Mouse (Mus musculus): Measurements from ENCODE around the gene Fbxw9. TPM values are rescaled to one million over a fixed set of nuclear protein-coding genes. Genes with fewer than 3 reads are reported as not detected.
"Not testable (repeated sequence)": the region's sequence is repeated elsewhere in the genome, so short reads cannot be mapped to it uniquely, and the experiment has no call there.

Fbxw9 gene
- polyA plus RNA-seq, 1 experiment from 2014 or later: 19.8 TPM

GRCm38 (mm10) chr8:85074167-85074566 is 14.3 kb downstream of the Fbxw9 start:
- no peak overlapping the region for H3K4me3 ChIP-seq
- no peak for ATAC-seq (ENCODE audit: extremely low read depth, insufficient number of reproducible peaks, low FRiP score, low TSS enrichment)
- no peak overlapping the region for H3K9ac ChIP-seq
- H3K4me1 ChIP-seq: peaks cover 24% of the 10 kb centered on the region
- 73% methylated on average over 10 of the region's 10 CpGs for WGBS
- no peaks in the 10 kb centered on the region for H3K27me3 ChIP-seq (replicated peaks)
- no peak overlapping the region for H3K27ac ChIP-seq (replicated peaks)
- peaks cover 57% of the 10 kb centered on the region for H3K36me3 ChIP-seq
- H3K9me3 ChIP-seq: no peaks in the 10 kb centered on the region
- H3K4me2 ChIP-seq: no peak overlapping the region

DNA sequence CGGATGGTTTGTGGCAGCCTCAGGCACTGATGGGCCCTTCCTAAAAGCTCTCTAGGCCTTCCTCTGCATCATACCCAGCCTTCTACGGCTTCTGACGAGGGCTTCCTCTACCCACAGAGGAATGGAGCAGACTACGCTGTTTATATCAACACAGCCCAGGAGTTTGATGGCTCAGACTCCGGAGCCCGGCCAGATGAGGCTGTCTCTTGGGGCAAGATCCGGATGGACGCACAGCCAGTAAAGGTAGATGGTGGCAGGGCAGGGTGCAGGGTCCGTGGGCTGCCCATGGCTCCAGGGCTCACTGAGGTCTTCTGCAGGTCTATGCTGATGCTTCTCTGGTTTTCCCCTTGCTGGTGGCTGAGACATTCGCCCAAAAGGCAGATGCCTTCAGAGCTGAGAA is 14.8 kb downstream of the Fbxw9 start:
- Histone ChIP-seq H3K4me3 (no peak overlapping the region), H3K27ac (replicated peaks) (no peak overlapping the region), H3K36me3 (peaks cover 59% of the 10 kb centered on the region), H3K9ac (no peak overlapping the region), H3K4me1 (peaks cover 28% of the 10 kb centered on the region), H3K27me3 (replicated peaks) (no peaks in the 10 kb centered on the region), H3K4me2 (no peak overlapping the region), H3K9me3 (no peaks in the 10 kb centered on the region)
- 94% methylated on average over 10 of the region's 10 CpGs for WGBS
- ATAC-seq (ENCODE audit: extremely low read depth, insufficient number of reproducible peaks, low FRiP score, low TSS enrichment): no peak

DNA sequence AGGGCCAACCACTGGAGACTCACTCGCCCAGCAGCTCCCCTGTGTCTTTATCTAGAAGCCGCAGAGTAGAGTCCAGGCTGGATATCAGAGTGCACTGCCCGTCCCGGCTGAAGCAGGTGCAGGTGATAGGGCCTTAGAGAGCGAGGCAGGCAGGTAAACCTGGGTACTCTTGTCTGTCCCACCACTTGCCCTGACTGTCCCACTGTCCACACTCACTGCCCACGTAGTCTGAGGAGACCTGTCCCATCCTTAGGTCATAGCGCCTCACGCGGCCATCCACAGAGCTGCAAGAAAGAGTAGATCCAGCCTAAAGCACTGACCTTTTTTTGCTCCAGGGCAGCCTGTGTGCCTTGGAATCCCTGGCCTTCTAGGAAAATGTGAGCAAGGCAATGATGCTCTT is 16.1 kb downstream of the Fbxw9 start:
- no peak overlapping the region for H3K27ac ChIP-seq (replicated peaks)
- no peak overlapping the region for H3K9ac ChIP-seq
- no peaks in the 10 kb centered on the region for H3K27me3 ChIP-seq (replicated peaks)
- peaks cover 59% of the 10 kb centered on the region for H3K36me3 ChIP-seq
- no peaks in the 10 kb centered on the region for H3K9me3 ChIP-seq
- 65% methylated on average over 9 of the region's 9 CpGs for WGBS
- H3K4me1 ChIP-seq: peaks cover 29% of the 10 kb centered on the region
- H3K4me2 ChIP-seq: no peak overlapping the region
- H3K4me3 ChIP-seq: no peak overlapping the region
- no peak for ATAC-seq (ENCODE audit: extremely low read depth, insufficient number of reproducible peaks, low FRiP score, low TSS enrichment)

DNA sequence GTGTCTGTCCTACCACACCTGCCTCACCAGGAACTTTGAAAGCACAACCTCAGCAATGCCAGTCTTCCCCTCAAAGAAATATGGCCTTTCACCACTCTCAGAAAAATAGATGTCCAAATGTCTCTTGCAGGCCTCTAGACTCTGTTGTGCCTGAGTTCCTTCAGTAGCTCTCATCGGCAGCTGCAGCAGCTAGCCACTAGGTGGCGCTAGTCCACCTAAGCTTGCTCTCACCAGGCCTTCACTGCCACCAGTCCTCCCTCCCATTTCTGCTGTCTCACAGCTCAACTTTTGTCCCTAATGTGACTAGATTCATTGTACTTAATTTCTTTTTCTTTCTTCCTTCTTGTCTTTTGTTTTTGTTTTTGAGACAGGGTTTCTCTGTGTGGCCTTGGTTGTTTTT is 17.1 kb downstream of the Fbxw9 start:
- no peak overlapping the region for H3K4me2 ChIP-seq
- no peak overlapping the region for H3K4me3 ChIP-seq
- H3K27ac ChIP-seq (replicated peaks): no peak overlapping the region
- H3K36me3 ChIP-seq: peaks cover 59% of the 10 kb centered on the region
- WGBS: 0% methylated on average over 2 of the region's 2 CpGs
- H3K9me3 ChIP-seq: no peaks in the 10 kb centered on the region
- H3K9ac ChIP-seq: no peak overlapping the region
- no peak for ATAC-seq (ENCODE audit: extremely low read depth, insufficient number of reproducible peaks, low FRiP score, low TSS enrichment)
- peaks cover 34% of the 10 kb centered on the region for H3K4me1 ChIP-seq
- H3K27me3 ChIP-seq (replicated peaks): no peaks in the 10 kb centered on the region

DNA sequence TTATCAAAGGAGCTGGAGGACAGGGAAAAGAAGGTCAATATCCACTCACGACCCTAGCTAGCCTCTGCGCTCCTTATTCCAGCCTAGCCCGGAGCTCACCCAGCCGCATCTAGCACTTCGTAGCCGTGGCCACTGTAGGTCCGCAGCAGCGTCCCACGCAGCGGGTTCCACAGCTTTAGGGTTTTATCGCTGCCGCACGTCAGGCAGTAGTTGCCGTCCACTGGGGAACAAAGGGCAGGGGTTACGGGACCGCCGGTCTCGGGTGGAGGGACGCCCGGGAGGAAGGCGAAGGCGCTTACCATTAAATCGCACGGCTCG is 20.3 kb downstream of the Fbxw9 start:
- Histone ChIP-seq H3K9me3 (no peaks in the 10 kb centered on the region), H3K27me3 (replicated peaks) (no peaks in the 10 kb centered on the region), H3K4me2 (peak overlapping the region; percentile 94), H3K4me3 (peak overlapping the region; percentile 89), H3K9ac (peak overlapping the region; percentile 94), H3K4me1 (peaks cover 41% of the 10 kb centered on the region), H3K27ac (replicated peaks) (peak overlapping the region; percentile 62), H3K36me3 (peaks cover 36% of the 10 kb centered on the region)
- ATAC-seq (ENCODE audit: extremely low read depth, insufficient number of reproducible peaks, low FRiP score, low TSS enrichment): no peak
- under 1% methylated on average over 25 of the region's 25 CpGs for WGBS

GRCm38 (mm10) chr8:85080532-85081215 is 20.8 kb downstream of the Fbxw9 start, which contains the start of gene Wdr83os:
Gene Wdr83os, plus strand, starts transcription at chr8:85080740.
- ATAC-seq (ENCODE audit: extremely low read depth, insufficient number of reproducible peaks, low FRiP score, low TSS enrichment): no peak
- peak within 1 kb of the TSS; percentile 62 for H3K27ac ChIP-seq (replicated peaks)

GRCm38 (mm10) chr8:85081216-85081555 is 21.3 kb downstream of the Fbxw9 start, which contains the start of gene Wdr83:
Gene Wdr83, minus strand, starts transcription at chr8:85081306.
- Histone ChIP-seq H3K4me3 (peak within 1 kb of the TSS; percentile 89), H3K9me3 (no peaks in the 10 kb centered on the region), H3K4me2 (peak within 1 kb of the TSS; percentile 94), H3K4me1 (peaks cover 41% of the 10 kb centered on the region), H3K36me3 (peaks cover 36% of the 10 kb centered on the region), H3K9ac (peak within 1 kb of the TSS; percentile 94), H3K27ac (replicated peaks) (peak within 1 kb of the TSS; percentile 62), H3K27me3 (replicated peaks) (no peaks in the 10 kb centered on the region)
- ATAC-seq (ENCODE audit: extremely low read depth, insufficient number of reproducible peaks, low FRiP score, low TSS enrichment): peak; percentile 34; the same call in 1 of the 2 replicates
- under 1% methylated on average over 9 of the region's 9 CpGs for WGBS

More at GRCm38 (mm10) chr8:85080532-85081215, 20.8 kb downstream of the Fbxw9 start, which contains the start of gene Wdr83os:
- Histone ChIP-seq H3K4me3 (peak within 1 kb of the TSS; percentile 89), H3K9me3 (no peaks in the 10 kb centered on the region), H3K4me2 (peak within 1 kb of the TSS; percentile 94), H3K9ac (peak within 1 kb of the TSS; percentile 94), H3K27me3 (replicated peaks) (no peaks in the 10 kb centered on the region), H3K36me3 (peaks cover 36% of the 10 kb centered on the region), H3K4me1 (peaks cover 41% of the 10 kb centered on the region)
- WGBS: under 1% methylated on average over 29 of the region's 30 CpGs

DNA sequence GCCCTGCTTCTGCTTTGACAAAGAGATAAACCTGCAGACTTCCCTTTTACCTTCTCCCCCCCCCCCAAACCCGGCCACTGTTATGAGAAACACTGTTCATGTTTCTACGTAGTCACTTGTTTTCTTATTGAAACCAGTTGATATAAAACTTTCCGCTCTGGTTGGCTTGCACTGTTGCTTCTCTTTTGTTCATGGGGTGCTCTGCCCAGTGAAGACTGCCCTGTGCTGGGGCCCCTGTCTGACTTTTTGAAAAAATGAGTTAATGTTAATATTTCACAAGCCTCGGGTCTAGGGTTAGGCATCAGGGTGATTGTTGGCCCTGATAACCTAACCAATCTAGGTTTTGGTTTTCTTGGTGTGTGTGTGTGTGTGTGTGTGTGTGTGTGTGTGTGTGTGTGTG is 22.3 kb downstream of the Fbxw9 start:
- not testable (repeated sequence) for ATAC-seq (ENCODE audit: extremely low read depth, insufficient number of reproducible peaks, low FRiP score, low TSS enrichment)

DNA sequence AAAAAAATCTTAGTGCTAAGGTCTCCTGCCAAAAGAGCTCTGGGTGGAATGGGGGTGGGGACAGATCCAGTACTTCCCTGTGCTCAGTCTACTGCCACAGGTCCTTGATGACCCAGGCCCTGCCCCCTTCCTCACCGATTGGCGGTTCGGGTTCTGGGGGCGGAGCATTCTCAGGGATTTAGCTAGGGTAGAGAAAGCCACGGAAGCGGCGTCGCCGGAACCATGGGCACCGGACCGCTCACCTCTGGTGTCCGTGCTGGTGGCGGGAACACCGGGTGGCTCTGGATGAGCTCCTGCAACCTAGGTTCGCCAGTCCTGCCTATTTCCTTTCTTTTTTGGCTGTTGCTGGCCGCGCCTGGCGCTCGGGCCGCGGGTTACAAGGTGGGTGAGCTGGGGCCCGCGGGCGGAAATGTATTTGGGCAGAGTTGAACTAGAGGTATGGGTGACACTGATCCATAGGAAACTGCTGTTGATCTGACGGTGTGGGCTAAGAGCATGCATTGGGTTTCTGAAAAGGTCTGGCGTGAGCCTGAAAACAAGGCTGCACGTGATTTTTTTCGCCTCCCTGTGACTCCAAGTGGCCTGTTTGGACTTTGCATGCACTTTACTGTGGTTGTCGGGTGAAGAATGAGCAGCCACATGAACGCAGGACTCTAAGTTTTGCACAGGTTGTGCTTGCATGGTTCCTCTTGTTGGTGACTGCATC is 23.4 kb downstream of the Fbxw9 start, which contains the start of gene Man2b1:
Gene Man2b1, plus strand, starts transcription at position 163 of the 706 bp plus-strand sequence.
- ATAC-seq (ENCODE audit: extremely low read depth, insufficient number of reproducible peaks, low FRiP score, low TSS enrichment): peak; percentile 61
- peak within 1 kb of the TSS; percentile 83 for H3K9ac ChIP-seq

More for the DNA sequence above, 22.3 kb downstream of the Fbxw9 start:
- not testable (repeated sequence) for H3K9ac ChIP-seq; H3K4me3 ChIP-seq; H3K9me3 ChIP-seq; H3K27me3 ChIP-seq (replicated peaks); H3K27ac ChIP-seq (replicated peaks)
- Histone ChIP-seq H3K4me2 (peak overlapping the region; percentile 94; the same call in 1 of the 2 replicates), H3K36me3 (peaks cover 39% of the 10 kb centered on the region), H3K4me1 (peaks cover 41% of the 10 kb centered on the region)
- WGBS: 67% methylated on average over 4 of the region's 4 CpGs

GRCm38 (mm10) chr8:85084633-85085032 is 24.8 kb downstream of the Fbxw9 start:
- H3K27me3 ChIP-seq (replicated peaks): no peaks in the 10 kb centered on the region
- no peaks in the 10 kb centered on the region for H3K9me3 ChIP-seq
- no peak overlapping the region for H3K9ac ChIP-seq
- ATAC-seq (ENCODE audit: extremely low read depth, insufficient number of reproducible peaks, low FRiP score, low TSS enrichment): no peak
- no peak overlapping the region for H3K27ac ChIP-seq (replicated peaks)
- peaks cover 40% of the 10 kb centered on the region for H3K36me3 ChIP-seq
- peaks cover 30% of the 10 kb centered on the region for H3K4me1 ChIP-seq
- H3K4me3 ChIP-seq: no peak overlapping the region
- WGBS: 87% methylated on average over 8 of the region's 8 CpGs
- peak overlapping the region; percentile 93; the same call in 1 of the 2 replicates for H3K4me2 ChIP-seq

More for the DNA sequence above, 23.4 kb downstream of the Fbxw9 start, which contains the start of gene Man2b1:
- under 1% methylated on average over 29 of the region's 30 CpGs for WGBS
- Histone ChIP-seq H3K36me3 (peaks cover 41% of the 10 kb centered on the region), H3K9me3 (no peaks in the 10 kb centered on the region), H3K4me3 (peak within 1 kb of the TSS; percentile 79), H3K27ac (replicated peaks) (peak within 1 kb of the TSS; percentile 31), H3K4me1 (peaks cover 41% of the 10 kb centered on the region), H3K4me2 (peak within 1 kb of the TSS; percentile 94), H3K27me3 (replicated peaks) (no peaks in the 10 kb centered on the region)

DNA sequence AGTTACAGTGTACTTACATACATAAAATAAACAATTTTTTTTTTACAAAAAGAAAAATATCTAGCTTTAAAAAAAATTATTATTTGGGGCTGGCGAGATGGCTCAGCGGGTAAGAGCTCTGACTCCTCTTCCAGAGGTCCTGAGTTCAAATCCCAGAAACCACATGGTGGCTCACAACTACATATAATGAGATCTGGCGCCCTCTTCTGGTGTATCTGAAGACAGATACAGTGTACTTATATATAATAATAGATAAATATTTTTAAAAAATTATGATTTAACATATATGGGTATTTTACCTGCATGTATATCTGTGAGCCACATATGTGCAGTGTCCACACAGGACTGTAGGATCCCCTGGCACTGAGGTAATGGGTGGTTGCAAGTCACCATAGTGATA is 26.4 kb downstream of the Fbxw9 start:
- no peak for ATAC-seq (ENCODE audit: extremely low read depth, insufficient number of reproducible peaks, low FRiP score, low TSS enrichment)
- H3K9me3 ChIP-seq: no peaks in the 10 kb centered on the region
- no peak overlapping the region for H3K9ac ChIP-seq
- peaks cover 24% of the 10 kb centered on the region for H3K4me1 ChIP-seq
- H3K4me3 ChIP-seq: no peak overlapping the region
- H3K27ac ChIP-seq (replicated peaks): no peak overlapping the region
- H3K27me3 ChIP-seq (replicated peaks): no peaks in the 10 kb centered on the region
- WGBS: 85% methylated on average over 3 of the region's 3 CpGs
- no peak overlapping the region for H3K4me2 ChIP-seq
- peaks cover 47% of the 10 kb centered on the region for H3K36me3 ChIP-seq
